Mouse (Mus musculus) ZHBTc4 (cell line): ENCODE data around the gene Fpr3.
"Not testable (repeated sequence)": the region's sequence is repeated elsewhere in the genome, so short reads cannot be mapped to it uniquely, and the experiment has no call there.

Experiments used
- DNase-seq: peaks from one replicate; pipeline ENCODE4 v3.0.0-alpha.2; 2011; ENCODE audit warnings: low read depth, low spot score

Fpr3 gene

DNA sequence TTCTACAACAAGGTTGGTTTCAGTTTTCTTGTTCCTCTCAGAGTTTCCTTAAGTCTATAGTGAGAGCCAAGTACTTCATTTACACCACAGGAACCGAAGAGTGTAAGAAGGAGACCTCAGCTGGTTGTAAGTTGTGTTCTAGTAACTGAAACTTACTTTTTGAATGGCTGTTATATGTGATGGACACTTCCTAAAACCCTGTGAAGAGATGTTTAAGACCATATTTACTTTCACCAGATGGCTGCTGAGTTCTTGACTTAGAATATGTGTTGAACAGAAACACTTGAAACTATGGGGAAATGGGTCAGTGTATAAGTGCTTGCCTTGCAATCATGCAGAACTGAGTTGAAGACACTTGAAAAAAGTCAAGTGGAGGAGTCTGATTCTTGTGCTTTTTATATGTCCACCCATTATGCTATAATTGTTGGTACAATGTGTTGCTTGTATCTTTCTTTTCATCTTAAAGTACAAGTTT is at the start of gene Fpr3, which contains the start of gene Fpr2:
TSS of gene Fpr3 (plus strand) at position 79 of the 475 bp plus-strand sequence.
TSS of gene Fpr2 (plus strand) at position 51 of the 475 bp plus-strand sequence.
- DNase-seq: no peak

DNA sequence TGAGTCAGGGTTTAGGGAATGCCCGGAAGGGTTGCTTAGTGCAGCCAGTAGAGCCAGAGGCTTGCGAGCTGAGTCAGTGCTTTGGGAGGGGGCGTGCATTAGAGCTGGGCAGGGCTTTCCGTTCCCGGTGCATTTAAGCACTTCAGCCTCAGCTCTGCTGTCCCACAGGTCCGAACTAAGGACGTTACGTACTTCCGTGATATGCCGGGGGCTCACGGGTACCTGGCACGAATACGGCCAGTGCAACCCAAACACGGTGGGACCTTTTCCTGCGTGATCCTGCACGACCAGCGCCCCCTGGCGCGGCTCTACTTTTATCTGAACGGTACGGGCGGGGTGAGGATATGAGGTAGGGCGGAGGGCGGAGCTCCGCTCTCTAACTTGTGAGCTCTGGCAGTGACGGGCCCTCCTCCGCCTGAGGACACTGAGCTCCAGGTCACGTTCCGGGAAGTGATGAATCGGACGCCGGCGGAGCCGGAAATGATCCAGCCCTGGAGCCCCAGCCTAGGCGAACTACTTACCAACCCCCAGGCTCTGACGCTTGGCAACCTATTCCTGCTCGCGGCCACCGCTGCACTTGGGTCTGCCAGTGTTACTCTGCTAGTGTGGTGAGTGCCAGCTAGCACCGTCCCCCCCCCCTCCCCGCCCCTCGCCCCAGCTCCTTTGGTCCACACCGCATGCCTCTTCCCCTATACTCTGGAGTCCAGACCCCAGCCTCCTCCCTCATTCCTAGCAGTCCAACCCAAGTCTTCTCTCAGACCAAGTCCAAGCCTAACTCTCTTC is 49.5 kb upstream of the Fpr3 start:
- DNase-seq: peak; percentile 98

DNA sequence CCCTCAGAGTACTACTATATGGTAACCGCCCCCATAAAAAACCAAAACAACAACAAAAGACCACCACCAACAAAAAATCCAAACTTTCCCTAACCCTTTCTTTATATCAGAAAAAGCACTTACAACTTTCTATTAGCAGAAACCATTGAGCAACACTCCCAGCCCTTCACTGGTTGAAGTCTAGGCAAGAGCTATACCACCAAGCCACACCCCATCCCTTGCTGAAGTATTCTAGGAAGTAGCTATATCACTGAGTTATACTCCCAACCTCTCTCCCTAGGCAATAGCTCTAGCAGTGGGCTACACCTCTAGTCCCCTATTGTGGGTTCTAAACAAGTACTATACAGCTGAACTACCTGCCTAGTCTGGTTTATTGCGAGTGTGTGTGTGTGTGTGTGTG is 48.4 kb upstream of the Fpr3 start:
- DNase-seq: no peak

DNA sequence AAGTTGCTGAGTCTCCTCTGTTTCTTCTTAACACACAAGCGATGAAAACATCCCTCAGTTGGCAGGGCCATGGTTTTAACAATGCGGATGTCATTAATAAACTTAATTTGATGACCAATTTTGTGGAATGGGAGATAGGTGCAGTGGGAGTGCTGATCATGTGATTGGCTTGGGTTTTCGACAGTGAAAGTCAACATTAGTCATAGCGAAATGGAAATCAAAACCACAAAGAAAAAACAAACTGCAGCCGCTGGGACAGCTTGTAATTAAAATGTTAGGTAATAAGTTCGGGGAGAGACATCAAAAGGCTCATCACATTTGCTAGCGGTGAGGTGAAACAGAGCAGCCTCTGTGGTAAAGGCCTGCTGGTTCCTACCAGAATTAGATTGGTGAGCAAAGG is 46.9 kb upstream of the Fpr3 start:
- DNase-seq: no peak

DNA sequence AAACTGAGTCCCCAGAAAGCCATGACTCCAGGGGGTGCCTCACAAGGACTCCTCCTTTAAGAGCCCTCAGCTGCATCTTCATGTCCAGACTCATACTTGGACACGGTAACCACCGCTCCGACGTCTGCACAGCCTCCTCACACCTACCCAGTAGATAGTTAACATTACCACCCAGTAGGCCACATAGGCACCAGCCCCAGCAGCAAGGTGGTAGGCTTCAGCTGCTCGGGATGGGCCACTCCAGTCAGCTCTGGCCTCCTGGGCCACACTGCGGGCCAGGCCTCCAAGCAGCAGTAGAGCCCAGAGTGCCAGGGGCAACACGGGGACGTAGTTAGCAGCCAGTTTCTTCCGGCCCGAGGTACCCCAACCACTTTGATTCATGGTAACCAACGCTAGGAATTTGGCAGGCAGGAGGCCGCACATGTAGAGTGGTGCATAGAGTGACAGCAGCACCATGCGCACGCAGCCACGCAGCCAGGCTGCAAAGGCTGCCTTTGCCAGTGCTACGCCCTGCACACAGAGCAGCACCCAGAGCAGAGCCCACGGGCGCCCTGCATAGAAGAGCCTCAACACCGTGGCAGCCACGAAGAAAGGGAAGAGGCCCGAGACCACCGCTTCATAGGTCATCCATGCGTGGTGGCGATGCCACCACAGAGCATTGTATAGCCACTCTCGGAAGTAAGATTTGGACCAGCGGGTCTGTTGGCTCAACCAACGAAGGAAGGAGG is 44.0 kb upstream of the Fpr3 start:
- DNase-seq: peak; percentile 47

DNA sequence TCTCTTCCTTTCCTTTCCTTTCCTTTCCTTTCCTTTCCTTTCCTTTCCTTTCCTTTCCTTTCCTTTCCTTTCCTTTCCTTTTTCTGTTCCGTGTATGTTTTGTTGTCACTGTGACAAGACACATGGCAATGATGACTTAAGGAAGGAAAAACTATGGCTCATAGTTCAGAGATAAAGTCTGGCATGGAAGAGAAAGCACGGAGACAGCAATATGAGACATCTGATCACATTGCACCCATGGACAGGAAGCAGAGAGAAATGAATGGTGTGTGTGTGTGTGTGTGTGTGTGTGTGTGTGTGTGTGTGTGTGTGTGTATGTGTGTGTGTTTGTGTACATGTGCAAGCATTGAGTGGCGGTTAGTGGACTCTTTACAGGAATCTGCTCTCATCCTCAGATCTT is 43.0 kb upstream of the Fpr3 start:
- DNase-seq: not testable (repeated sequence)

DNA sequence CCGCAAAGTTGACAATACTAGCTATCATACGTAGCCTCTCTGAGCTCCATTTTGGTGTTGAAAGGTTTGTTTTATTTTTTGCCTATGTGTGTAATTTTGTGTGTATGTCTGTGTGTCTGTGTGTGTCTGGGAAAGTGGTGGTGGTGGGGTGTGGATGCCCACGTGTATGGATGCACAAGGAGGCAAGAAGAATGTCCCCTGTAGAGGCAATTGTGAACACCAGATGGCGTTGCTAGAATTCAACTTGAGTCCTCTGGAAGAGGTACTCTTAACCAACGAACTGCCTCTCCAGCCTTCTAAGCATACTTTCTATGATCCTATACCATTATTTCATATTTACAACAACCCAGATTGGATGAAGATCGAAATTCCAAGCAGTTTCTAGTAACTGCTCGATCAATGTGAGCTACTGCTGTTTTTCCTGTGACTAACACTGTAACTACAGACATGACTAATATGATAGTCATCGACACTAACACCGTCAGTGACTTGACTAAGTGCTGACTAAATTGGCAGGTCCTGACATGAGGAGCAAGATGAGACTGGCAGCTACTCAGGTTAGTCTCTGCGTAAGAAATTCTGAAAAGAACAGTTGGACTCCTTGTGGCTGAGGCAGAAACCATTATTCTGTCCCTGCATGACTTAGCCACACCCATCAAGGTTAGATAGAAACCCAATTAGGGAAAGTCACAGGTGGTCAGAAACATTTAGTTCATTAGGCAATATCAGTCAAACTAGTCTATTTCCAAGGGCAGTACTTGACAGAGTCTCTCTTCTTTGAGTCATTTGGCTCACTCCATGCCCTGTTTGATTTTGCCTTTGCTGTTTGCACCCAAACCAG is 42.2 kb upstream of the Fpr3 start:
- DNase-seq: peak; percentile 38

DNA sequence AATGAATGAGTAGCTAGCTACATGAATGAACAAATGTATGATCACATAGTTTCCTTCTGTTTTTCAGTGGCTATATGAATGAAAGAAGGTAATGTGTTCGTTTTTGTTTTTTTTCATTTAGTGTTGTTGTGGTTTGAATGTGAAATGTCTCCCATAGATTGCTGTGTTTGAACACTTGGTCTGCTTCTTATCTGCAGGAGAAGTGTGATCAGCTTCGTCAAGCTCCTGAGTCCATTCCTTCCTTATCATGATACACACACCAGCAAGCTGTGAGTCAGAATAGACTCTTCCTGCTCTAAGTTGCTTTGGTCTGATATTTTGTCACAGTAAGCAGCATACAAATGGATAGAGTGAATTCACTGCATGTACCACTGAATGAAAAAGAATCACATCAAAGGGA is 38.7 kb upstream of the Fpr3 start:
- DNase-seq: no peak

DNA sequence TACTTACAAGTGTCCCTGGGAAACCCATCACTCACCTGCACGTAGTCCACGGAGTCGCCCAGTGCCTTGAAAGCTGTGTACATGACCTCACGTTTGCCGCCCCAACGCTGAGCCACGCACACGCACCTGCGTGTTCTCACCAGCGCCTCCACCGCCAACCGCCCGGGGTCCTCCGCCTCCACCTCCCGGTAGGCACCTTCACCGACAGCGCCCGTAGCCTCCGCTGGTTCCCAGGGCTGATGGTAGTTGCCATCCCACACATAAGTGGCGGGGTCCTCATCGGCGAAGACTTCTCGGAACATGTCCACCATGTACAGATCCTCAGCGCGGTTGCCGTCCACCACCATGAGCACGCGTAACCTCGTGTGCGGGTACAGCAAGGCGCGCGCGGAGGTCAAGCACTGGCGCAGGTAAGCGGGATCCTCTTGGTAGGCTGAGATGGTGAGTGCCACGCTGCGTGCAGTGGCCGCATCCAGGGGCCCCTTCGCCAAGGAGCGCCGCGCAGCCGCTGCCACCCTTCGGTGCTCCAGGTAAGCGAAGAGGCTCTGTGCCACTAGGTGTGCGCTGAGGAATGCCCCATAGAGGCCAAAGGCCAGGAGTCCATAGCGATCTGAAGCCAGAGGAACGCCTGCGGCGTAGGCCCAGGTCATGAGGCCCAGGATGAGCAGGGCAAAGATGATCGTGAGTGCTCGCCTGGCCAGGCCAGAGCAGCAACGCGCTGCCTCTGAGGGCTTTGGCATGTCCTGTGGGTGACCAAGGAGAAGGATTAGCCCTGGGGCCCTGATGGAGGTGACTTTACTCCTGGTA is 37.5 kb upstream of the Fpr3 start:
- peak; percentile 62 for DNase-seq

DNA sequence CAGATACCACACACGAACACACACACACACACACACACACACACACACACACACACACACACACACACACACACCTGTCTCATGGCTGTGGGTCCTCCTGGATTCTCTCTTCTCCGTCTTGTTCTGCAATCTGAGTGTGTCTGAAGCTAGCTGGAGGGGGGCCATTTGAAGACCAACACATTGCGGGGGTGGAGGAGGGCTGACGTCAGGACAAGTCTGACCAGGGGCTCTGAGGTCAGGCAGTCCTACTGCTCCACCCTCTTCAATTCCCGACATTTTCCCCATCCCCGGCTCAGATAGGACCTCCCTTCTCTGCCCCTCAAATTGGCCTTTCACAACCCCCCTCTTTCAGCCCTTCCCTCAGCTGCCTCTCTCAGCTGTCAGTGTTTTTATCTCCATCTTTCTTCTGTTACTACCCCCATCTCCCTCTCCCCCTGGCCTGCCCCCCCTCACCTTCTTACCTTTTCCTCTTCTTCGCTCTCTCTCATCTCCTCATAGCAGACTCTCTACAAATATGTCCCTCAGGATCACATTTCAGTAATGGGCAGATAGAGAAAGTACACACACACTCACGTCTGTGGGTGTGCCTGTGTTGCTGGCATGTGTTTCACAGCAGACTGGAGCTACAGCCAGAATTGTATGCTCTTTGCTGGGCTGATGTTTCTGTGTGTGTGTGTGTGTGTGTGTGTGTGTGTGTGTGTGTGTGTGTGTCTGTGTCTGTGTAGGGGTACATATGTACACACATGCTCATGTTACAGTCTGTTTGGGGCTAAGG is 32.4 kb upstream of the Fpr3 start, which contains the start of gene Has1:
TSS of gene Has1 (minus strand) at position 142 of the 775 bp plus-strand sequence.
- DNase-seq: no peak

DNA sequence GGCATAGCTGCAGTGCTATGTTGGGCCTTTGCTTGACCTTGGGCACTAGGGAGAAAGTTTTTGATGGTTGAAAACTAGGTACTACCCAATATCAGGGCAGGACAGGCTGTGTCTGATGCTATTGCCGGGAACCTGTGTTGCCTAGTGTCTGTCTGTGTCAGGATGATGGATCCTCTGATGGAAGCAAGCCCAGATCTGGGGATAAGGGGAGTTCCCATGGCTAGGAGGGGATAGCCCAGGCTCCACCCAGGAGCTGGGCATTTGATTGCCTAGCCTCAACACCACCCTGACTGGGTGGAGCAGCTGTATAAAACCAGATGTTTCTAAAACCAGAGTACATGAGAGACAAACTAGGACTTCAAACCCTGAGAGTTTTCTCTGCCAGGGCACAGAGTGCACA is 31.0 kb upstream of the Fpr3 start:
- DNase-seq: no peak

DNA sequence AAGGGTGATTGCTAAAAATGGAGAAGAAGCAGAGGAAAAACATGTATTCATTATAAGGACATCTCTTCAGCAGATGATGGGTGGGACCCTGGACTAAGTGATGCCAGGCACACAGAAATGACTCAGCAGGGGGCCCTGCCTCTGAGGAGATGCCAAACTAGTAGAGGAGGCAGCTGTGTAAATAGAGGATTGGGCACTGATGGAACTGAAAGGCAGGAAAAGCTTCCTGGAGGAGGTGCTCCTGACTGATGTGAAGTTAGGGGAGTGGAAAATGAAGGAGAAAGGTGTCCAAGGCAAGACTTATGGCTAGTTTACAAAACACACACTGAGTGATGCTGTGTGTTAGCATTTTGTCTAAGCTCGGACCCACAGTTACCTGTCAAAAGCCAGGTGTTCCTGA is 30.2 kb upstream of the Fpr3 start:
- no peak for DNase-seq

DNA sequence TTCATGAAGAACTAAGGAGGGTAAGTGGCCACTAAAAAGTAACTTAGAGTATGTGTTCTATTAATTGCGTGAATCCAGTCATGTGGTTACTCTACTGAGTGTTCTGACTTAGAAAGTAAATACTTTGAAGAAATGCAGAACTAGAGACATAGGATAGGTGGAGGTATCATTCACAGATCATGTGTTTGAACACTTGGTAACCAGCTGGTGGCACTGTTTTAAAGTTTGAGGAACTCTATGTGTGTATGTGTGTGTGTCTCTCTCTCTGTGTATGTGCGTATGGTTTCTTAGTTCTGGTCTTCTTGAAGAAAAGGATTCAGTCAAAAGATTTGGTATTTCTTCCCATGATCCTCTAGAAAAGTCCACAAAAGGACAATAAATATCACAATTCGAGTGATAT is 27.5 kb upstream of the Fpr3 start:
- DNase-seq: no peak

DNA sequence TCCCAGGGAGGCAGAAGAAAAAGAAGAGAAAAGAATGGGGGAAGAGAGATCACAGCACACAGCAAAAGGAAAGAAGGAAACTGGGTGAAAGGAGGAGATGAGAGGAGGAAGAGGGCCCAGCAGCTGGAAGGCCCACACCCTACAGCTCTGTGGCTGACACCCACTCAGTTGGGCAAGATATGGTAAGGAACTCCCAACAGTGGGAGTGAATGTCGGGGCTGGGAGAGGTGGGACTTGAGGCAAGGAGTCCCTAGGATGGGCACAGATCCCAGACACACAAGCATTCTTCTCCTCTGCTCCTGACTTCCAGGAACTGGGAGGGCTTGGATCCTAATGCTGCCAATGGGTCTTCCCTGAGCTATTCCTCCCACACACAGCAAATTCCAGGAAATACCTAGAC is 25.3 kb upstream of the Fpr3 start:
- no peak for DNase-seq

DNA sequence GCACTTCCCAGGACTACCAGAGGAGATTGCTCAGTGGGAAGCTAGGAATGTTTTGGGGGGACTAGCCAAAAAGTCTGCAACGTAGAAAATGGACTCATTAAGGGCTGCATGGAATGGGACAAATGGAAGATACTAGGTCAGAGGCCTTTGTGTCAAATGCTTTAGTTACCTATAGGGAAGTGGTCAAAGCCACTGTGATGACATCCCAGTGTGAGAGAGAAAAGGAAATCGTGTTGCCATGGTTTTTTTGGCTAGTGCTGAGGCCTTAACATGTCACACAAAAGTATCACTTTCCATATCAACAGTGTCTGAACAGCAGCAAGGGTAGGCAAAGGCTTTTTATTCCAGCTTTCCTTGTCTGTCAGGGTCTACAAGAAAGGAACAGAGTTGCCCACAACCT is 22.5 kb upstream of the Fpr3 start:
- no peak for DNase-seq

DNA sequence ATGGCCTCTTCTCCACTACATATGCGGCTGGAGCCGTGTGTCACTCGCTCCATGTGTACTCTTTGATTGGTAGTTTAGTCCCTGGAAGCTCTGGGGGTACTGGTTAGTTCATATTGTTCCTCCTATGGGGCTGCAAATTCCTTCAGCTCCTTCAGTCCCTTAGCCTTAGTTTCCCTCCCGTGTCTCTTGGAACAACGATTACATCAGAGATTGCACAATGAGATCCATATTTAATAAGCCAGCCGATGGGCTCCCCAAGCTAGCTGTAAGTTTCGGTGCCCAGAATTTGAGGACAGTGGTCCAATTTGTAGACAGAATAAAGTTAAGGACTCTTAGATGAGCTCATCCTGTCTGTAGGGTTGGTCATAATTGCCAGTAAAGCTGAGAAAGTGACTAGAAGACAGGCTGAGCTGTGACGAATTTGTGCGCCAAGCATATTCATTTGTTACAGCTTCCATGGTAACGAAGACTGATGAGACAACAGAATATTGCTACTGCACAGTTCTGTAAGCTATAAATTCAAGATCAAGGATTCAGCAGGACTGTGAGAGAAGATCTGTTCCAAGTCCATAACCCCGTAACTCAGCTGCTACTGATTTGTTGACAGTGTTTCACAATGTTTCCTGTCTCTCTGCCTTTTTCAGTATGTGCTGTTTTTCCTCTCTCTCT is 20.7 kb upstream of the Fpr3 start:
- no peak for DNase-seq

DNA sequence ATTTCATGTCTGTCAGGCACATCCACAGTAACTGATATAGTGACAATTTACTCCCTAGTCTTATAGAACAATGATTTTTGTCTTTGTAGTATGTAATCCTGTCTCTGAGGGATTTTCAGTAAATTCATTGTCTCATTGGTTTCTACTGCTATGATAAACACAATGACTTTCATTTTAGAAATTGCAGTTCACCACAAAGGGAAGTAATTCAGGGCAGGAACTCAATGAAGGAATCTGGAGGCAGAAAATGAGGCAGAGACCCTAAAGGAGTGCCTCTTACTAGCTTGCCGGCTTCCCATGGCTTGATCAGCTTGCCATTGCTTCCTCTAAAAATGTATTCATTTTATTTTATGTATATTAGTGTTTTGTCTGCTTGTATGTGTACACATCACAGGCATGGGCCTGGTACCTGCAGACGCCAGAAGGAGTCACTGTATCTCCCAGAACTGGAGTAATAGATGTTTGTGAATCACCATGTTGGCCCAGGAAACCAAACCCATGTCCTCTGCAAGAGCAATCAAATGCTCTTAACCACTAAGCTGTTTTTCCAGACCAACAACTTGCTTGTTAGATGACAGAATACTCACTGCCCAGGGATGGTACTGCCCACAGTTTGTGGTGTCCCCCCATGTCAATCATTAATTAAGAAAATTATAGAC is 16.6 kb upstream of the Fpr3 start:
- DNase-seq: no peak

DNA sequence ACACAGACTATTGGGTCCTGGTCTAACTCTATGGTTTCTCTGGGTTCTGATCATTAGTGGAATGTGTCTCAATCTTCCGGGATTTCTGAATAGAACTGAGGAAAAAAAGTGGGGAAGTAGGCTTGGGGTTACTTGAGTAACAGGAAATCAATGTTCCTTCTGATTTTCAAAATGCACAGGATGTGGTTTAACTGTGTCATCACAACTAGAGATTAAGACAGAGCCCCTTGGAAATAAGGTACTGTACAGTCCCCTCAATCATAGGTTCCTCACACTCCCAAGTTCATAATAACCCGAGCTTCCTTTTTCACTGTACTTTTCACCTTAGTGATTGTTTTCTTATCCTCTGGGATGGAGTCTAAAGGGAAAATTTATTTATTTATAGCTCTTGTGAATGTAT is 16.0 kb upstream of the Fpr3 start:
- DNase-seq: no peak

DNA sequence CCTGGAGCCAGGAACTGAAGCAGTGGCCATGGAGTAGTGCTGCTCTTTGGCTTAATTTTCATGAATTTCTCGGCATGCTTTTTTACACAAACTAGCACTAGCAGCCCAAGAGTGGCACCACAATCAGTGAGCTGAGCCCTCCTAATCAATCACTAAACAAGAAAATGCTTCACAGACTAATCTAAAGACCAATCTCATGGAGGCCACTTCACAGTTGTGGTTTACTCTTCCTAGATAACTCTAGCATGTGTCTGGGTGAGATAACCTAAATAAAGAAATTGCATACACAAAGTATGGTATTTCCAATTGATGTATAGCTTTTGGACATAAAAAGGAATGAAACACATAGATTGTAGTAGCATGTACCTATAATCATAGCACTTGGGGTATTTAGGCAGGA is 8.3 kb upstream of the Fpr3 start:
- no peak for DNase-seq
